Mouse (Mus musculus) thymus, adult 2 months (tissue): ENCODE measurements around the gene Map4k3.

Experiments used
- CTCF ChIP-seq: fragments of 200-500 bp; IDR thresholded peaks from 2 replicates; pipeline ENCODE4 v1.5.1; 2012; ENCODE audit warnings: mild to moderate bottlenecking, control low read depth, low read length, moderate library complexity, borderline replicate concordance; ENCODE audit not compliant: control insufficient read depth, poor library complexity, insufficient read depth; ENCODE audit errors: extremely low read depth
- POLR2A ChIP-seq: fragments of 200-500 bp; IDR thresholded peaks from 2 replicates; pipeline ENCODE4 v1.6.1; 2012; ENCODE audit warnings: mild to moderate bottlenecking, low read length, control low read depth, moderate library complexity; ENCODE audit not compliant: control insufficient read depth, poor library complexity, insufficient read depth; ENCODE audit errors: extremely low read depth

- no peak for TF ChIP-seq CTCF
- TF ChIP-seq POLR2A = no peak
Observed at GRCm38 (mm10) chr17:80644983-80645693, 83.1 kb downstream of the Map4k3 start.
